Mouse (Mus musculus) telencephalon, adult 2 months (tissue): Measurements from ENCODE around the gene Shb.

ENCODE experiments used
- DNase-seq: peaks from one replicate; pipeline ENCODE4 v3.0.0-alpha.2; 2011; ENCODE audit warnings: low read depth, low spot score

Shb gene

DNA sequence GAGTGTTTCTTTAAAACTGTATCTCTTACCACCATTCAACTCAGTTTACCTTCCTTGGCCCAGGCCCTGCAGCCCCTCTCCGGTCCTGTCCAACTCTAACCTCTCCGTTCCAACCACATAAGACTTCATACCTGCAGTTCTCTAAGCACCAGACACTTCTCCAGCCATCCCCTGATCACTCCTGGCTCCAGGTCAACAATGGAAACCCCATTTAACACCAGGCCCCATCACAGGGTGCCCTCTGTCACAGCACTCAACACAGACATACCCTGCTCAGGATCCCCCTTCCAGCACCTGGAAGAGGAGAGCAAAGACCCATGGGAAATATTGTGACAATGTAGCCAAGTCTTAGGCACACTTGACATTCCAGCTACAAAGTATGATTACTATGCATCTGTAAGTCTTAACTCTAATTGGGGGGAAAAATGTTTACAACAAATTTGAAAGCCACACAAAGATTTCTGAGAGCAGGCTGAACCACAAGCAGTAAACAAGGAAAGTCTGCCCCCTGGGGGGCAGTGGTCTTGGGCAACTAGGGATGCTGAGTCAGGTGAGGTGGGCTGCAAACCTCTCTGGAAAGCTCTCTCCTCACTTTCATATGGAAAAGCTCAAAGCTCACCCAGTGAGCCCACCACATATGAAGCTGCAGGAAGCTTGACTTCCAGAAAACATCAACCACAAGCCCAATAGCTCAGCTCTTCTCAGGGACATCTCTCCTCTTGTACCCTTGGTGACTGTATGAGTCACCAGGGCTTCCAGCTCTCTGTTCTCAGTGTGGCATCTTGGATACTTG lies 4.5 kb downstream of the Shb start:
- no peak for DNase-seq

DNA sequence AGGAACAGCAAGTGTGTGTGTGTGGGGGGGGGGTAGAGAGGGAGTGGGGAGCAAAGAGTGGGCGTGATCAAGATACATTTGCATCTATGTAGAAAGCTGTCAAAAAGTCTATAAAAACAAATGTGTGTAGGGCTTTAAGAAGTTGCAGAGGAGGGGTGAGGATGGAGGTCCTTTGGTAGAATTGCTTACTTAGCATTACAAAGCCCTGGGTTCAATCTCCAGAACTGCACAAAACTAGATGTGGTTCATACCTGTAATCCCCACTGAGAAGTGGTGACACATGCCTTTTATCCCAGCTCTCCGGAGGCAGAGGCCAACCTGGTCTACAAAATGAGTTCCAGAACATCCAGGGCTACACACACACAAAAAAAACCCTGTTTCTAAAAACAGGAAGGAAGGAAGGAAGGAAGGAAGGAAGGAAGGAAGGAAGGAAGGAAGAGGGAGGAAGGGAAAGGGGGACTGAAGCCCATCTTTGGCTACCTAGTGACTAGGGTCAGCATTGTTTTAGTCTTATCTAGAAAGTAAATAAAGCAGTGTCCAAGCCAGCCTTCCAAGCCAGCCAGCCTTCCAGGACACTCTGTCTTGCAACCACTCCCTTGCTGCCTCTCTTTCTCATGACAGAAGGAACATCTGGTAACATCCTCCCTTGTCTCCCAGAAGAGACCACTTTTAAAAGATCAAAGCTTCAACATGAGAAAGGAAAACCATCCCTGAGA lies 5.3 kb downstream of the Shb start:
- no peak for DNase-seq

DNA sequence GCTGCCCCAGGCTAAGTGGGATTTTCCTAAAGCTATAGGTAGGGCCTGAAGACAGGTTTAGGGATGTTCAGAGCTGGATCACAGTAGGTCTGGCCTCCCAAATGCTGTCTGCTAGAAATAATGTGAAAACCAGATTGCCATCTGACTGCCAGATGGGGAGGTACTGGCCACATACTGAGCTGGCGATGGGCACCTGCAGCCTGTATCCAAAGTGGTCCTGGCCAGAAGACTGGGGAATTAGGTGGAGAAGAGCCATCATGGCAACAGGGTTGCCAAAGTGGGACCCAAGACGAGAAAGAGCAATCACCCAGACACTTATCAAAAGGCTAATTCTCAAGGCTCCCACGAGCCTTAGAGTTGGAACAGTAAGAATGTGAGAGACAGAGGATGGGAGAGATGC lies 6.1 kb downstream of the Shb start:
- DNase-seq, result no peak

DNA sequence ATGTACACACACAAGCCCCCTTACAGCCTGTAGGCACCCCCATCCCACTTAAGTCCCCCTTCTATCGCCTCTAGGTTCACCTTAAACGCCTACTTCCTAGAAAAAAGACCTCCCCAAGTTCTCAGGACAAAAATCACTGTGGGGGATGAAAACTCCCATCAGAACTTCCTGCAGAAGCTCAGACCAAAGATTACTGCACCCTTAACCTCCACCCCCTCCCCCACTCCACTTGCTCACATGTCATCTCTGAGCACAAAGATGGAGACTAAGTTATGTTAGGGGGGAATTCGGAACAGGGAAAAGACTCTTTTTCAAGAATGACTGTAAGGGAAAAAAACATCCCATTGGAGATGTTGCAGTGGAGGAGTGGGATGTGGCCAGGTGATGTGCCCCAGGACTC lies 6.7 kb downstream of the Shb start:
- DNase-seq, result no peak

DNA sequence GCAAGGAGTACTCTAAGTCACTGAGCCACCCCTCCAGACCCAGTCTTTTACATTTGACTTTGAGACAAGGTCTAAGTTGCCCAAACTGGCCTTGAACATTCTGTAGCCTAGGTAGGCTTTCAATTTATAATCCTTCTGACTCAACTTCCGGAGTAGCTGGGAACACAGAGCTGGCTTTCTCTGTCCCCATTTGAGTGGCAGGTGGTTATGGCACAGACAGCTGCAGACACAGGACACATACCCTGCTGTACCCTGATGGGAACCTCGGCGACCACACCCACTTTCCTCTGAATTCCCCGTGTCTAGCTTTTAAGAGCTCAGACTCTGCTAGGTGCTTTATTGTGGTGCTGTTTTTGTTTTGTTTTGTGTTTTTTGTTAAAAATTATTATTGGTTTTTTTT lies 7.7 kb downstream of the Shb start:
- DNase-seq, result no peak

DNA sequence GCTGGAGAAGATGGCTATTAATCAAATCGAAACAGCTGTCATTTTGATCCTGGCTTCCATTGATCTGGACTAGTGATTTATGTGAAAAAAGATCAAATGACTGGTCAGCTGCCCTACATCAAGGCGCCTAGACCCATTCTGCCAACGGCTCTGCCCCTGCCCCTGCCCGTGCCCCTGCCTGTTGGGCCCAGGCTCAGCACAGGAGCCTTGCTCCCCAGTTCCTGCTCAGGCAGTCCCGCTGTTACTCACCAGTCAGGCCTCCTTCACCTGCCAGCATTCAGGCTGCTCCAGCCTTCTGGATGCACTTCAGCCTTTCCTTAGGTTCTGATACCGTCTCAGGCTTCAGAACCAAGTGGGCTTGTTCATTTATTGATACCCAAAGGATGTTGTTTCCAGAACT lies 8.9 kb downstream of the Shb start:
- no peak for DNase-seq

DNA sequence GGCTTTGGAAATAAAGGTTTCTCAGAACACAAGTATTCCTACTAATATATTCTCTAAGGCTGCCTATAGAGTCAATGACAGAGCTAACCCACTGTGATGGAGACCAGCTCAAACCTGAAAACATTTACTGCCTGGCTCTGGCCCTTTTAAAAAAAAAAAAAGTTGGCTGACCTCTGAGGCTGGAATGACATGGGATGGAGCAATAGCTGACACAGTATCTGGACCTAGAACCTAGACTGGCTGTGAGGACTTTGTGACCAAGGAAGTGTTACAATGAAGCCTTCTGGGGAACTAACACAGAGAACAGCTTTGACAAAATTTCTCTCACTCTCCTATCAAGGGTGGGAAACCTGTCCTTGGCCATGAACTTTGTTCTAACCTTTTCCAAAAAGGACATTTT lies 9.3 kb downstream of the Shb start:
- no peak for DNase-seq

DNA sequence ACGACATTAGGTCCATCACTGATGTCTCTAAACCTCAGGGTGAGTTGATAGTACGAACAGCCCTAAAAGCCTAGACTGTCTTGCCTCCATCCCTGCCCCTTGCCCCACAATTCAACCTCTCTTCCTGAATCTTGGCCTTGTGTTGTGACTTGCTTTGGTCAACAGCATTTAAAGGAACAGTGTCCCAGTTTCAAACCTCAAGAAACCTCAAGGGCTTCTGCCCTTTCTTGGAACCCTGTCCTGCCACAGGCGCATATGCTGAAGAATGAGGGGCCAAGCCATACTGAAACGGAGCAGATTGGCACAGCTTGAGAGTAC lies 9.7 kb downstream of the Shb start:
- no peak for DNase-seq

DNA sequence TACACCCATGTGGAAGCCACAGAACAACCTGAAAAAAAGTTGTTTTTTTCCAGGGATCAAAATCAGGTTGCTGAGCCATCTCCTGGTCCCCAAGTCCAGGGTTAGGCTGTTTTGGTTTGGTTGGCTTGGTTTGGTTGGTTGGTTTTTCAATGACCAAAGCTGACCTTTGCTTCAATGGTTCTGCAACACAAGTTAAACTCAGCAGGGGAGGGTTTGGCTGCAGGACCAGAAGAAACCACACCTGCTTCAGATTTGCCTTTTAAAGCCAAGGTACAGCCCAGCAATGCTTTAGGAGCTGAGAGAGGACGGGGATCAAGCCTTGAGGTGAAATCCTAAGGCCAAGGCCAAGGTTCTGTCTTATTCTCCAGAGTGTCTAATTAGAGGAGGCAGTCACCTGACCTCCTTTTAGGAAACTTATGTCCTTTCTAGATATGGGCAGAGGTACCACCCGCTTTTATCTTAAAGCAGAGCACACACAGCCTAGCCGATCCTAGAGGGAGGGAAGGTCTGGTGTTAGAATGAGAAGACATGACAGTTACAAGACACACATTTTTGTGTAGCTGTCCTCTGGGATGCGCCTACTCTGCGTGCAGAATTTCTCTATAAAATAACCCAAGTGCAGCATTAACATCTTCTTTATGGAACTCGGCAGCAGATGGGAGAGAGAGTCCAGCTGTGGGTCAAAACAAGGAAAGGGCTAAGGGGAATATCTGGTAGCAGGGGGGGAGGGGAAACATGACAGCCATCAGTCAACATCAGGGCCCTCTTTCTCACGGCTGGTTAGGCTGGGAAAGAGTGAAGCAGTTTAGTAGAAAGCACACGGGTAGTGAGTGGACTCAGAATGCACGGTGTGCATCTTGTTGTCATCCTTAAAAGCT lies 10.3 kb downstream of the Shb start:
- no peak for DNase-seq

DNA sequence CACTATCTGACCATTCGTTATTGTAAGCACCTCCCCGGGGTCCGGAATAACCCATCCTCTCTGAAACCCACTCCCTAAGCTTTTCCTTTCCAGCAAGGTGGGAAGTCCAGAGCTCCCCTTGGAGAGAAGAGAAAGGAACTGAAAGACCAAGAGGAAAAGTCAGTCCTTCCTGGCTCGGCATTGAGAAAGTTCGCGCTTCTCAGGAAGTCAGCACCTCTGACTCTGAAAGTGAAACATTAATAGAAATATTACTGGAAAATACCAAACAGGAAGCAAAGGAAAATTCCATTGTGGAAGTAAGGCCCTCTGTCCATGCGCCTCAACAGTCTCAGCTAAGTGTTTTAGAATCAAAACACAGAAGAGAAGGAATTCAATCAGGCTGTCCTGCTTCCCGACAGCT lies 11.9 kb downstream of the Shb start:
- DNase-seq, result no peak

DNA sequence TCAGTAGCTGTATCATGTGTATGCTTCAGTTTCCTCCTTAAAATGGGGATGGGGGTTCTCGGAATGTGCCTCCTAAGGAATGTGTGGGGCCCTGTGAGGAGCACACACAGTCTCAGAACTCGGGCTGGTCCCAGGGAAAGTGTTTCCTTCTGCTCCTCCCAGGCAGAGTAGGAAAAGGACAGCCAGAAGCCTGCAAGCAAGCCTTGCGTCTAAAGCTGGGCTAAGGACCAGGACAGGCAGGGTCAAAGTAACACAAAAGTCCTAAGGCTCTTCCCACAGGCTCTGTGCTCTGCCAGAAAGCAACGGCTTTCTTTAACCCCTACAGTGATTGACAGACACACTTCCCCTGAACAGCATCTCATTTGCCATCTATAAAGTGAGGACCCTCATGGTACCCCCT lies 14.9 kb downstream of the Shb start:
- no peak for DNase-seq

DNA sequence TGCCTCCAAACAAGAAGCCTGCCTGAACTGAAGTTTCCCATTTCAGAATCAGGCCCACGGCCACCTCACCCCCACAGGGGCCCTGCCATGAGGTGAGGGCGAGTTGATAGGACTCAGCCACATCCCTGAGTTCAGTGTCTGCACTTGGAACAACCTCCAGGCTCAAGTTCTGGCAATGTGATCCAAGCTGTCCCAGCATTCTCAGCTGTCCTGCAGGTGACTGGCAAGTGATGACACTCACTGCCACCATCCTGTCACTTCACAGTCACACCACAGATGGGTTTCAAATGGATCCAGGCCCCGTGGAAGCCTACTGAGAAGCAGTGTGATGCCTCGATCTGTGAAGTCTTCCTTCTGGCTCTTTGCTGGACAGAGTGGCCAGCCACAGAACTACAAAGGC lies 16.4 kb downstream of the Shb start:
- DNase-seq, result no peak

DNA sequence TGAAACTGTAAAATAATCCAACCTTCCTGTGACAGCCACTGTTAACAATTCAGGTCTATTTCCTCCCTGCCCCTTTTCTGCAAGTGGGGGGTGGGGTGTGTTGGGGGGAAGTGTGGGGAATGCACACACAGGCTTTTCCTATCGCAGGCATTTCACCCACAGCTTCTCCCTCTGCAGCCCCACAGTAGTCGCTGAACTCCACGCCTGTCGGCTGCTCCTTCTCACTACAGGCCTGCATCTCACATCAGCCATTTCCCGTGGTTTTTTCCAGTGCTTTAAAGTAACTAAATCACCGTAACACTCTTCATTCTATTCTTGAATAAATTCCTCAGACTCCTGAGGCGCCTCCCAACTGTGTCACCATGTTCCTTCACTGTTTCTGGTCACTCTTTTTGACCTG lies 17.9 kb downstream of the Shb start:
- no peak for DNase-seq

DNA sequence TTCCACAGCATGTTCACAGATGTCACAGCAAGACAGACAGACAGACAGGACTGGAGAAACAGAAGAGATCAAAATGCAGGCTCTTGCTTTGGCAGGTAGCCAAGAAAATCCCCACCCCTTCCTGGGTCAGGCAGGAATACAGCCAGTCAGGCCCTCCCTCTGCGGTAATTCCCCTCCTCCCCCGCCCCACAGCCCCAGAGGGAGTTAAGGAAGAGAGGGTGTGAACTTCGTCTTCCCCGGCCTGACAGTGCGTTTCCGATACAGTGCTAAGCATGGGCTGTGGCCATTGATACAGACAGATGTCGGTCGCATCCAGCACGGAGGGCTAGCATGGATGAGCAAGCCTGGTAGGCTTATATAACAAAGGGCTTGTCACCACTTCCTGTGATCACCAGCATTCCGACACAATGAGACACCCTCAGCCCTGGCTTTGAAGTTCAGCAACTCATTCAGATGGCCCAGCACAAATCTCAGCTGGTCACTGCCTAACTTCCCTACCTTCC lies 18.4 kb downstream of the Shb start:
- no peak for DNase-seq

DNA sequence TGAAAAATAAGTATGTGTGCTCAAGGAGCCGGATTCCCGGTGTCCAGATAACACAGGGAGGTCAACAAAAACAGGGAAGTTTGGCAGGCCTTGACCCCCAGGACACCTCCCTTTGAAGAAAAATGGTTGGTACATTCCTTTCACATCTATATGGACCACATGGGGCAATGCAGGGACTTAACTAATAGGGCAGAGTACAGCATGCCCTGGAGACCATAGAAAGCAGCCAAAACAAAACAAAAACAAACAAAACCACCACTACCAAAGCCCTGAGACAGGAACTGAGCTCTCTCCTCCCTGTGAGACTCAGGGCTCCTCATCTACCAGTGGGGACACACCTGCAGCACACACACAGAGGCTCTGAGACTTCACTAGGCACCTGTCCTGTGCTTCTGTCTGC lies 18.9 kb downstream of the Shb start:
- no peak for DNase-seq

DNA sequence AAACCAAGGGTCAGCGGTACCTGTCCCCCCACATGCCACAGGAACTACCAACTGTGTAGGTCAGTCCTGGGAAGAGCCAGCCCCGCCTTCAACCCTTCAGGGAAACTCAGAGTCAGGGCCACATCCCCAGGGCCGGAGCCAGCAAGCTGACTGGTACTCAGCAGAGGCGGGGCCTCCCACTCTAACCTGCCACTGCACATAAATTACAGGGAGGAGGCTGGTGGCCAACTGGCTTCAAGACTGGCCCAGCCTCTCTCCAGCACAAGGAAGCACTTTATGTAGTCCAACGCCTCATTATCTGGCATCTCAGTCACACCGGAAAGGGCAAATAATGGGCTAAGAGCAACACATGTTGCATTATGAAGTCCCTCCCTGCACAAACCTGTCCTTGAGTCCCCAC lies 22.1 kb downstream of the Shb start:
- DNase-seq, result no peak

DNA sequence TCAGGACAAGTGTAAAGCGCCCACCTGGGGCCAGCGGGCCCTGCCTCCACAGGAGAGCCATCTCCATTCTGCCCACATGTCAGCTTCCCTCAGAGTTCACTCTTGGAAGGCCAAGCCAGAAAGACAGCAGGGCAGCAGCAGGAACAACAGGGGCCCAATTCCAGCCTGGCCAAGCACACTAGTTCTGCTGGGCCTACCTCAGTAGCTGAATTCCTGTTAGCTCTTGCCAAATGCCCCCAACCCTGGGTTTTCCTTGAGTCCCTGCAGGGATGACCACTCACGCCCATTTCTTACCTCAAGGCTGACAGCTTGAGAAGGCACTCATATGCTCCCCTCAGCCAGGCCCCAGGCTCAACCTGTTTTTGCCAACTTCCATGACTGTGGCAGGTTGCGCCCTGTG lies 22.9 kb downstream of the Shb start:
- no peak for DNase-seq

DNA sequence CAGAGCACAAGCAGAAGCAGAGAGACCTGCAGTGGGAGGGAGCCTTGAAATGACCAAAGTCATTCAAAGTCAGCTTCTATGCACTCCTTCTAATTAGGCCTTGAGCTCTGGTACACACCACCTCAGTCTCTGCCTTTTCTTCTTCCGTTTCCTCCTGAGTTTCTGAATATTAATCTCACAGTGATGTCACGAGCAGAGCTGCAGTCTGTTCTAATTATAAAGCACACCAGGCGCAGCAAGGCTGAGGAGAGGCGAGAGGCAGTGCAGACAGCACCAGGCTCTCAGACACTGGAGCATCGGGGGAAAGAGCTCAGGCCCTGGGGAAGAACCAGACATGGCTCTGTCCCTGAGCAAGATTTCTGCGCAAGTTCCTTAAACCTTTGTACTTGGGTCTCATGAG lies 23.8 kb downstream of the Shb start:
- peak; percentile 60 for DNase-seq

DNA sequence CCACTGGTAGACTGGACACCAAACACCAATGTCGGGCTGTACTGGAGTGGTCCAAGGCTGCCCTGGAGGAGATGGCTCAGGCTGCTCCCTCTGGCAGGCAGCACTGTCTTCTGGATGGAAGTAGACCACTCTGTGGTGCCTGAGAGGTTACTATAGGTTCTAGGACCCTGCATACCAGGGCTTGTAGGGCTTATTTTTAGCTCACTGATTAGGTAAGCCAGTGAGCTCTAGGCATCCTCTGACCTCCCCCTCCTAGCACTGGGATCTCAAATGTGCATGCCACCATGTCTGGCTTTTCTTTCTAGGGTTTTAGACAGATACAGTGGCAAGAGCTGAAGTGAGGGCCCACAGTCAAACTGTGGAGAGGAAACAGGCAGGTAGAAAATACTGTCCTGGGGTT lies 24.8 kb downstream of the Shb start:
- no peak for DNase-seq

DNA sequence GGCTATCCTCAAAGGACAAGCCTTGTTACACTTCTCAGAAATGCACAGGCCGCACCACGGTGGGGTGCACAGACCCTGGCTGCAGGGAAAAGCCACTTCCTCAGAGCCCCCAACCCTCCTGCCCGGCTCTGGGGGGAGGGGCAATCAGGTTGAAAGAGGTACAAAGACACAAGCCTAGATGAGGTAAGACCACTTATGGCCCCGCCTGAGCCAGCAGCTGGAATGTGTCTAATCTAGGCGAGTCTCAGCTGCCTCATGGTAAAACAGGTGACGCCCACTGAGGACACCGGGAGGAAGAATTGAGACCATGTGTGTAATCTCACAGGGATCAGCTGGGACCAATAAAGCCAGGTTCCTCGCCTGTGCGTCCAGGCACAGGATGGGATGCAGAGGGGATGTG lies 25.2 kb downstream of the Shb start:
- DNase-seq, result no peak

DNA sequence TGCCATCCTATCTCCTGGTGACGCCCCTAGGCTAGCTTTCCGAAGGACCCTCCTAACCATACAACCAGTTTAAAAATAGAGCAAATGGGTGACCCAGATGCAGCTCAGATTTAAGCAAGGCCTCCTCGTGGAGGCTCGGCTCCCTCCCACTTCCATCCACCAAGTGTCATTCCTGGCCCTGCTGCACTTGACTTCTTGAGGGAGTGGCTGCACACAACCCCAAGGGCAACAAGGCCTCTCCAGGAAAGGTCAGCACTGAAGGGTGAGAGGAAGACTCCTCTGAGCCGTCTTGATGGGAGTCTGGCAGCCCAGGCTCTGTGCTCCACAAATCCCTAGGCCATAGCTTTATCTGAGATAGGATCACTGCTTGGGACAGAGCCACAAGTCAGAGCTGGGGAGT lies 25.7 kb downstream of the Shb start:
- no peak for DNase-seq

DNA sequence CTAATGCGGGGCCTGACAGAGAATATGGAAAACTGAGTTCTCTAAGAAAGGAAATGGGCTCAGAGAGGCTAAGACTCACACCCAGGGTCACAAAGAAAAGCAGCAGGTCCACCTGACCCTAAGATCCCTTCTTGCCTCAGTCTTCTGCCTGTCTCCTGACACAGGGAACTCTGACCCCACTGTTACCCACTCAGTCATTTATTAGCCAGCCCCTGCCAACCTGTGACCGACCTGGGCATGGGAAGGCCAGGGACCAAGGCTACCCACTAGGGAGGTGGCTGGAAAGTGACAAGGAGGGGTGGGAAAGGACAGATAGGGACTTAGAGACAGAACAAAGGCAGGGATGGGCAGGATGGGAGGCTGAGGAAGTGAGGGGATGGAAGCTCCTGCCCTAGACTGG lies 26.6 kb downstream of the Shb start:
- DNase-seq, result no peak

DNA sequence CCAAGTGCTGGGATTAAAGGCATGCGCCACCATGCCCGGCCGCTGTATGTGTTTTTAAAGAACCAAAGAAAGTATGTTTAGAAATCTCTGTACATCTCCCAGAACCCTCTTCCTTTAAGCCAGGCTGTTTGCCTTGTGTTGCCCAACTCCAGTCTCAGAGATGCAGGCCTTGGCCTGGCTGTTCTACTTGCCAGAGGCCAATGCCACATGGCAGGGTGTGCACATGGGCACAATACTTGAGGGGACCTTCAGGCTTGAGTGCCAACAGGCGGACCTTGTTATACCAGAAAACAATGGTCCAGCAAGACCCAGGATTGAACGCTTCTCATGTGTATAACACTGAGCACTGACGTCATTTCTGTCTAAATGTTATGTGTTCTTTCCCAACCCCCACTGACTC lies 27.1 kb downstream of the Shb start:
- no peak for DNase-seq
